Mouse (Mus musculus): ENCODE measurements around the gene Fbxl5. TPM values are rescaled to one million over a fixed set of nuclear protein-coding genes. Genes with fewer than 3 reads are reported as not detected.
A peak's percentile ranks its signal among the peaks of the same experiment; 100 is the strongest.

Gene Fbxl5
- total RNA-seq, 4 experiments from 2014 or later: 78.9 to 91.7 (median 86.3) TPM

DNA sequence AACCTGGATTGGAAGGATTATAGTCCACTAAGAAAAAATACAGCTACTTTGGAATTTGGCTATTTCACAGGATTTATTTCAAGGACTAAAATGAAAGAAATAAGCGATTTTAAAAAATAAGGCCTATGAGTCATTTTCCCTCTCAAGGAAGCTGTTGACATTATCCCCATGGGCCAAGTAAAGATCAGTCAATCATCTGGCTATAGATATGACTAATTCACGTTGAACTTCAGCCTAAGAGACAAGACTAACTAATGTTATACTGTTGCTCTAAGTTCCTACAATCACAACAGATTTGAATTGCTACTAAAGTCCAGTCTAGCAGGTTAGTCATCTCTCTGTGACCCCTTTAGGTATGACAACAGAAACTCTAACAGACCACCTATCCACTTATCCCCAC is 37.4 kb downstream of the Fbxl5 start:
- no peak for DNase-seq (ENCODE audit: low spot score in 2 of 2)

DNA sequence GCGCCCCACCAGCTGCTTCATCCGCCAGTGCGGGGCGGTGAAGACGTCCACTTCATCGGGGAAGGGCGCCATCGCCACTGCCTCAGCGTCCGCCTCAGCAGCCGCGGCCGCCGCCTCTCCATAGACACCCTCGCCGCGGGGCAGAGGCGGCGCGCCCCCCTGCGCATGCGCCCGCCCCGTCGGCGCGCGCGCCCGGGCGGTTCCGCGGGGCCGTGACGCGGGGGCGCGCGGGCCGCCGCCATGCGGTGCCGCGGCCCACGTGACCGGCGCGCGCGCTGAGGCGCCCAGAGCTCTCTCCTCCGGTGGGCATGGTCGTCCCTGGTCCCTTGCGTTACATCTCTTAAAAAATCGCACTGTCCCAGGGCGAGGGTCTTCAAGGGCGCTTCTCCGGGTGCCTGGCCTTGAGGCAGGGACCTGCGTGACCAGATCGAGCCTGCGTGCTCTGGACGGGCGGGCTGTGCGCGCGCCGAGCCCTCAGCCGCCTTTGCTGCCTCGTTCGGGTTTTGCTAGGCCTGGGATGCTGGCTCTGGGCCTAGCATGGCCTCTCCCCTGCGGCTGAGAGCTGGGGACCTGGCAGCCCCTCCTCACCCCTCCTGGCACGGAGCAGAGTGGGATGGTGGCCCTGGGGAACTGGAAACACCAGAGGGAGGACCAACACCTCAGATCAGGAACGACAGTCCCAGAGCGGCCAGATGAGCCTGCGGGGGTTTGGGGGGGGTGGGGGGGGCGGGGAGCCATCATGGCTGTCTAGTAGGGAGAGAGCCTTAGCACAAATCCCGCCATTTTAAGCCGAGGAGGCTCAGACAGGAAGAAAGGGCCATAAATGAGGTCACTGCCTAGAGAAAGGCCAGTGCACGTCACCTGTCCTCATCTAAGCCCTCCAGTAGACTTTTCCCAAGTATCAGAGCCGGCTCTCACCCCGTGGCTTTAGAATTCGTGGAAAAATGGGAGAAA is 39.2 kb downstream of the Fbxl5 start:
- DNase-seq (ENCODE audit: low spot score in 2 of 2): peak; percentile 67 to 73

DNA sequence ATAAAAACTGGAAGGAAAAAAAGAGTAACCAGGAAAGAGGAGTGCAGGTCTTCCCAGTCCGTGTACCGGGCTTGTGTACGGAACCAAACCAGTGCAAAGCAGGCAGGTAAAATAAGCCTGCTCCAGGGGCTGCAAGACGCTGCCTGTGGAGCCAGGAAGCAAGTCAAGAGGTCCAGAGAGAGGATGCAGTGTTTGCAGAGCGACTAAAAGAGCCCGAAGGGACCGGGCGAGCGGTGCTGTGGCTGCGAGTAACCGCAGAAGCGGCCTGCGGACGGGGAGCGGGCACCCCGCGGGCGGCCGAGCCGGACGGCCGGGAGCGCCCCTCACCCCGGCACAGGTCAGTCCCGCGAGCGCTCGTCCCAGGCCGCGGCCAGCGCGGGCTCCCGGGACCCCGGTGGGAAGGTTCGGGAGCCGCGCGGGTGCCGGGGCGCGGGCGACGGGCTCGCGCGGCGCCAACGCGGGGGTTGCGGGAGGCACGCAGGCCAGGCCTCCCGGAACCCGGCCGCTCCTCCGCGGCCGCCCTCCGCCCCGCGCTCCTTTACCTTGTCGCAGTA is 39.9 kb downstream of the Fbxl5 start:
- DNase-seq (ENCODE audit: low spot score in 2 of 2): peak in 1 of 2 experiments; percentile 39

DNA sequence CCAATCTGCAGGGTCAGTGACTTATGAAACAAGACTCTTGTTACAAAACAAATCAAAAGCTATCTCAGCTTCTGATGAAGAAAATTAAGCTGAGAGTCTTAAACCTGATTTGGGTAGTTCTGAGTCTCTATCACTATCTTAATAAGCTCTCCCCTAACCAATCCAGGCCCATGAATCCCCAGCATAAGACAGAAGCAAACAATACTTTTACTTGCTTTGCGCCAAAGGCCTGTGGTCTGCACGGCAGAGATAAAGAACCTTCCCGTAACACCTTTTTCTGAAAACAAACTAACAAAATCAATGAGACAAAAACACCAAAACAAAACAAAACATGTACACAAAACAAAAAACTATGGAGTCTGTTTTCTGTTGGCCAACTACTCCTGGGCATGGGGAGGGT is 42.9 kb downstream of the Fbxl5 start:
- no peak for DNase-seq (ENCODE audit: low spot score in 2 of 2)

DNA sequence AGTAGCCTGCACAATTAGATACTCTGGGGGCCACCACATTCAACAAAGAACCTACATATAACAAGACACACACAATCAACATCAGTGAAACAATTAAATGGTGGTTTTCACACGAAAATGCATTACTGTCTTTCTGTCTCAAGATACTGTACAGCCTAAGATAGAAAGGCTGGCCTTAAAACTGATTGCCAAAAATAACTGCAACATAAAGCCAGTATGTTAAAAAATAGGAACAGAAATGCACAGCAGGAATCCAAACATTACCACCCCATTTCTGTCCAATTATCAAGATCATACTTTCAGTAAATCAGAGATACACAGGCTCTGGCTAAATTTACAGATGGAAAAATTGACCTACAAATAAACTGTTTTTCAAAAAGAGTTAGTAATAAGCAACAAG is 44.4 kb downstream of the Fbxl5 start:
- DNase-seq (ENCODE audit: low spot score in 2 of 2): no peak

DNA sequence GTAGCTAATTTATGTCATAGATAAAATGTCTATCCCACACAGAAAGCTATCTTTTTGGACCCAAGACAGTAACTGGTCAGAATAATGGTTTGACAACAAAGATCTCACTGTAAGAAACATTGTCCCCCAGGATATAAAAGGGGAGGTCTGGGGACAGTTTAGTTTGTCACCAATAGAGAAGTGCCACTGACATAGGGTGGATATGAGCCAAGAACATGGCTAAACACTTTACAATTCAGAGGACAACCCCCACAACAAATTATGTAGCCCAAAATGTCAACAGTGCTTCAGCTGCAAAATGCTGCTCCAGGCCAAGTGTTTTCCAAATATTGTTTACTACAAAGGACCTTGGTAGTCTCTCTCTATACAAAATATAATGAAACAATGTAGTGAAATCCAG is 45.0 kb downstream of the Fbxl5 start:
- no peak for DNase-seq (ENCODE audit: low spot score in 2 of 2)

DNA sequence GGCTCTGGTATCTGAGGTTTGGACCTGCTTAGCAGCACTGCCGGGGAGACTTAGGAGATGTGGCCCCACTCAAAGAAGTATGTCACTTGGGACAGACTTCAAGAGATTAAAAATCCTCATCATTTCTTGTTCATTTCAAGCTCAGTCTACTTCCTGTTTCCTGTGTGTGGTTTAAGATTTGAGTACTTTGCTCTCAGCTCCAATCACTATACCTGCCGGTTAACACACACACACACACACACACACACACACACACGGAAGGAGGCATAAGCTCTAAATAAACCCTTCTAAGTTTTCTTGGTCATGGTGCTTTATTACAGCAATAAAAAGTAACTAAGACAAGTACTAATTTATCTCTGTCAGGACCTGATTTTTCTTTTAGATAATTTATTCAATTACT is 49.9 kb downstream of the Fbxl5 start:
- no peak for DNase-seq (ENCODE audit: low spot score in 2 of 2)

DNA sequence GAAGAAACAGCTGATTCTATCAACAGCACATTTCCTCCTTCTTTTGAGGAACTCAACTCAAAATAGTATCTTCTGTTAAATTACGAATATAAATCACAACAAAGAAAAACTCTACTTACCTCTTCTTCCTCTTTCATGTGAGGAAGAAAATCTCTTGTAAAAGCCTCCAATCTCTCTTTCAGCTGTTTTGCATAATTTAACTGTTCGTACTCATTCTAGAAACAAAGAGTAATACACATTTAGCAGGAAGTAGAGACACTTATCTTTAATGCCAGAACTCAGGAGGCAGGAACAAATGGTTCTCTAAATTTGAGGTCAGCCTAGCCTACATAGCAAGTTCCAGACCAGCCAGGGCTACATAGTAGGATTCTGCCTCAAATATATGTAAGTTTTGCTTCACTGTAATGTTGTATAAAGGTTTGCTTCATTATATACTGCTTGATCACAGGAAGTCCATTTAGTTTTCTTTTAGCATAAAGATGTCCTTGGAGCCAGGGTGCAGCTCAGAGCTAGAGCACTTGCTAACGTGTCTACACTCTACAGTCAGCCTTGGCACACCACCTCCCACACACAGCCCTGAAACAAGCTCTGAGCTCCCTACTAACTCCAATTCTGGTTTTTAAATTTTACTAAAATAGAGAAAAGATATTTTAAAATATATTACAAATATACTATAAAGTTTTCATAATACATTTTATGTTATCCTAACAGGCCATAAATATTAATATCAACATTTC is 50.7 kb downstream of the Fbxl5 start:
- no peak for DNase-seq (ENCODE audit: low spot score in 2 of 2)

DNA sequence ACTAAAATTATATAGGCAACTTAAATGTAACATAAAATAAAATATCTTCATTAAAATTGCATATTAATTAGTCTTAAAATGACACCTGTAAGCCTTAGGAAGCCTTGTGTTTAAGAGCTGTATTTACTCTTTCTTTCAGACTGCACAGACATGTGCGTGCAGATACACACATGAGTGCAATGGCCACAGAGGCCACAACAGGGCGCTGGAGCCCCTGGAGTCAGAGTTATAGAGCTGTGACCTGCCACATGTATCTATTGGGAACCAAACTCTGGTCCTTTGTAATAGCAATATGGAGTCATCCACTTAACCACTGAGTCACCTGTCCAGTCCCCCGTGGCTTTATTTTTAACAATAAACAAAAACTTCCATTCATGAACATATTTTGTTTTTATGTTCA is 72.3 kb downstream of the Fbxl5 start:
- no peak for DNase-seq (ENCODE audit: low spot score in 2 of 2)

DNA sequence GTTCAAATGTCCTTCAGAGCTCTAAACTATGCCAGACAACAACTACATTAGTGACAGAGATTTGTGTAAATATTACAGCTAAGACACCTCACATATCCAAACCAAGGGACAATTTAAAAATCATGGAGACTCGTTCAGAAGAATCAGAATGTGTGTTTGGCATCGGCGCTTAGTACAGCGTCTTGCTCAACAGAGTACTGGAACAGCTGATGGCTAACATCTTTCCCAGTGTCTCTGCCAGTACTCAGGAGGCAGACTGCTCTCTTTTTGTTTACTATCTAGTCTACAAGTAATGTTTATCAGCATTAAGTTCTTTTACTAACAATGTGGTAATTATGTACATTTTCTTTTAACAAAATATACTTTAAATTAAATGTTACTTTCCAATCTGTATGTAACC is 73.4 kb downstream of the Fbxl5 start:
- DNase-seq (ENCODE audit: low spot score in 2 of 2): no peak

DNA sequence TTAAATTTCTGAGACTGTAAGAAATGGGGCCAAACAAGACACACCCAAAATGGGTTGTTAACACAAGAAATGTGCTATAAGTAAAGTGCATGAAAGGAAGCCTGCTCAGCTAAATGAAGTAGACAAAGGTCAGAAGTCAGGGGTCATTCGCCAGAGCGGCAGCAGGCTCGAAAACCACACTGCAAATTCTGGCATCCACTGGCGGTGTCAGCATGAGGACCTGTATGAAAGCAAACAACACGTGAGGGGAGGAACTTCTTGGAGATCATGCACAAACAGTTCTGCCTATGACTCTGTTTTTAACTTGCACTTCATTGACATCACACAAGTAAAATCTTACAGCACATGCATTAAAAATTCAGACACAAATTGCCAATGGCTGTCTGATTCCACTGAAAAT is 76.3 kb downstream of the Fbxl5 start:
- DNase-seq (ENCODE audit: low spot score in 2 of 2): no peak

DNA sequence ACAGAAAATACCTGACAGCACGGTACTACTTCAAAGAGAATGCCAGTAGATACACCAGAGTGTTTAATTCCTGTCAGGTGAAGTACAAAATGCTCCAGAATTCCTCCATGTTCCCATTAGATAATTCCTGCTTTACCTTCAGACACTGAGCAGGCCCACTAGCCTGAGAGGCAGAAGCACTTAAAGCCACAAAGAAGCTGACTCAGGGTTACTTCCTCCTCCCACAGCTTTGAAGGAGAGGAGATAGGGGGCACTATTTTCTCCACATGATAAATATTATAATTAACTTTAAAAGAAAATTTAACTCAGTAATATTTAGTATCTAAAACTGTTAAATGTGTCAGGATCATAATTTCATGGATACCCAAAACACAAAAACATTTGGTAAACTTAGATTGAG is 77.3 kb downstream of the Fbxl5 start:
- DNase-seq (ENCODE audit: low spot score in 2 of 2): no peak

DNA sequence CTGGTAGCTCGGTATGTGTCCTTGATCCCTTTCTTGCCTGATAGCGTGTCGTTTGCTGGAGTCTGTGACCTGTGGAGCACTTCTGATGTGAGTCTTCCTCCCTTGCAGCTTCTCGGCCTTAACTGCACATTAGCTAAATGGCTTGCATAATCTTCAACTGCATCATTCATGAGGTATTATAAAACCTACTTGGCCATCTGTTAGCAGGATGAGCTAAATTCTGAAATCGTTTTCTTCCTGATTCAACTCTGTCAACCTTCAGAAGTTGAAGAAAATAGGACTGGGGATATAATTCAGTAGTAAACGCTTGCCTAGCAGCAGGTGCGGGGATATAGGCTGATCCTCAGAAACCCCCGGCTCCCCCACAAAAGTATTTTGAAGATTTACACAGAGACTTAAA is 89.1 kb downstream of the Fbxl5 start:
- DNase-seq (ENCODE audit: low spot score in 2 of 2): no peak

DNA sequence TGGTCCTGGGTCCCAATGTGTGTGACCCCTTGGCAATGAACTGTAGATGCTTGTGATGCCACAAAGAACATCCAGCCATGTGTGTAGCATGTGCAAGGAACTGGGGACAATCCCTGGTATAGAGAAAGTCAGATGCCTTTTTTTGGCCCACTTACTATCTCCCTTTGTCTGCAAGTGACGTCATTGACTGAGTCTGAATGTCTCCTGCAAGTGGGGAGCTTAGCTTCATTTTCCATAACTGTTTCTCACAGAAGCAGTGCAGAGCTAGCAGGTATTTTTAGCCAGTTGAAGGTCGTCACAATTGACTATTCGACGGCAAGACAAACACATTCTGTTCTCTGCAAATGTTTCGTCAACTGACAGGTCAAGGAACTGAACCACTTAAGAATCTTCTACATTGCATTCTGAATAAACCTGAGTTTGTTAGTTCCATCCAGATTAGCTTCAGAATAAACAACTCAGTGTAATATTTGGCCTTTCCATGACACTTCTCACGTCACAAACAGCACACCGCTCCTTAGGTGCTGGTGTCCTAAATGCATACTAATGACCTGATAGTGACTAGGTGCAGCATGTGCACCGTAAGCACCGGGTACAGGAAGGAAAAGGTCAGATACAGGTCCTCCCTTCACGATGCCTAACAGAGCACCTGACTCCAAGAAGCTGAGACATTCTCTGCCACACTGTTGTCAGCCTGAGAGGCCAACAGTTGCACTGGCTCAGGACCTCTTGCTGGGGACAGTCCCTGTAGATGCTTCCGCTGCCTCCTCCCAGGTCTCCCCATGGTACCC is 92.9 kb downstream of the Fbxl5 start:
- no peak for DNase-seq (ENCODE audit: low spot score in 2 of 2)

DNA sequence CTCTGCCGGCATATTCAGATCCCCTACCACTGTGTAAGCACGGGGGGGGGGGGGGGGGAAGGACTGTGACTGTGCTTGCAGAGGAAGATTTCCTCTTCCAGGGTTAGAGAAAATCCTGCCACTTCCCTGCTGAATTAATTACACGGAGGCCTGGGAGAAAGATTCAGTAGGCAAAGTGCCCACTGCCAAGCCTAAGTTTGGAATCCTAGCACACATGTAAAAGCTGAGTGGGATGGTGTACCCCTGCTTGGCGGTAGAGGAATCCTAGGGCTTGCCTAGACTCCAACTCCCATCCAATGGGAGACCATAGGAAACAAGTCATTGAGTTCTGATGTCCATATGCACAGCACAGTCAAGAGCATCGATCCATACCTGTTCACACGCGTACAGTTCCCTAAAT is 97.6 kb downstream of the Fbxl5 start:
- DNase-seq (ENCODE audit: low spot score in 2 of 2): no peak

DNA sequence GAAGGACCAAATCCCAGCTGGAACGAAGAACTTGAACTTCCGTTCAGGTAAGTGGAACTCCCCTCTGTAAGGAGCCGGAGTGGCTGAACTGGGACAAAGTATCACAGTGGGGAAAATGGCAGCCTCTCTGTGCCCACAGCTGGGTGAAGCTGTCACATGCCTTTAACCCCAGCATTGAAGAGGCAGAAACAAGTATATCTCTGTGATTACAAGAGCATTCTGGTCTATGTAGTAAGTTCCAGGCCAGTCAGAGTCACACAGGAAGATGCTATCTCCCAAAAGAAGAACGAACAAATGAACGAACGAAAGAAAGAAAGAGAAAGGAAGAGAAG is 99.0 kb downstream of the Fbxl5 start:
- no peak for DNase-seq (ENCODE audit: low spot score in 2 of 2)

DNA sequence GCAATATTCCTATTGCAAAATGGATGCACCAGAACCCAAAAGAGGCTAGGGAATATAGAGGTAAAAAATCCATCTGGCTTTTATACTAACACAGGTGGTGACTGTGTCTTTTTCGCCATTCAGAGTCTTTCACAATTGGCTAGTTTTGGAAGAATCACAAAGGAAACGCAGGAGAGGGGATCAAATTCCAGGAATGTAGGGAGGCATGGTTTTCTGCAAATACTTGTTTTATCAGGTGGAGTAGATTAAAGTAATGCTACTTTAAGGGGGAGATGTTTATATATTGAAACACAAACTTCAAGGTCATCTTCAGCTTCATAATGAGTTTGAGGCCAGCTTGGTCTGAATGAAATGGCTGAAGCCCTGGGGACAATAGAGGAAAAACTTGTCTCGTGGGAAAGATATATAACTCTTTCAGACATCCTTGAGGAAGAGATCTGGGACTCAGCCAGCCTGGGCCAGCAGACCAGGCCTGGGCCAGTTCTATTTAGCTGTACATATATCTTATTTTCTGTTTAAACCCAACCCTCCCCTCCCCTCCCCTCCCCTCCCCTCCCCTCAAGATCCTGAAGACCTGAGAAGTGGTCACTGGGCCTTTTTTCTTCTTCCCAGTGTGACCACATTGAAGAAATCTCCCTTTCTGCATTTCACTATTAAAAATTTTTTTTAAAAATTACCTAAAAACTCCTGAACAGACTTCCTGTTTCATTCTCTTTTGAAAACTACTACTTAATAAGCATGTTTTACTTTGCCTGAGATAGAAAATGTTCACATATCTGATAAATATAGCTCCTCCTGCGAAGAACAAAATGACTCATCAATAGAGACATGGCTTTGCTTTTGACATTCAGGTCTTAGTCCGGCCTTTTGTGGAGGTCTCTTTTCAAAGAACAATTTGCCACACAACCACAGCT is 99.6 kb downstream of the Fbxl5 start:
- DNase-seq (ENCODE audit: low spot score in 2 of 2): no peak

DNA sequence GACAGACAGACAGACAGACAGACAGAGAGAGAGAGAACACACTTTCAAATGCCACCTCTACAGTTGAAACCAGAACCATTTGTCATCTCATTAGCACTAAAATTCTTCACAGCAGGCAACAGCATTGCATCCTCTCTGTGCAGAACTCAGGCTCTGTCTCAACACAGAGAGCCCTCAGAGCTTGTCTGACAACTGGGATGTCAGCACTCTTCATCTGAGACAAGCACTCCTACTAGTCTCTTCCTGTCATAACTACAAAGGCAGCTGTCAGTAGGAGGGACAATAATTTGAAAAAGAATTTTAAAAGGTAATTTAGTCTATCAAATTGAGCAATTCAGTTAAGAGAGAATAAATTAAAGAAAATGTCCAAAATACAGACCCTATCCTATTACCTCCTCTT is 122.2 kb downstream of the Fbxl5 start:
- no peak for DNase-seq (ENCODE audit: low spot score in 2 of 2)

DNA sequence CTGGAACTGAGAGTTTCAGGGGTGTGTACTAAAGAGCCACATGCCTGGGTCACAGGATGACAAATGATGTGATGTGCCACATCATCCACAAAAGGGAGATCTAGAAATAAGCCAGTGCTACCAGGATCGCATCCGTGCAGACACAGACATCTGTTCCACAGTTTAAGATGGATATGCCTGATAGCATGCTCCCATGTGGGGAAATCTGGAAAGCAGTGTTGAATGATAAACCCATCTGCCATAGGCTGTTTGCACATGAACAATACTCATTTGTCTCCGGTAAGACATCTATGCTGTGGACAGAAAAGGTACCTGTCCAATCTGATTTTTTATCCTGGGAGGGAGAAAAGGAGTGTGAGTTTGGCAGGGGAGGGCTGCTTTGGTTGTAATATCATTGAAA is 124.3 kb downstream of the Fbxl5 start:
- no peak for DNase-seq (ENCODE audit: low spot score in 2 of 2)
